Mouse (Mus musculus) myocyte (in vitro differentiated cells): ENCODE results near the gene Cpvl. TPM values are rescaled to one million over a fixed set of nuclear protein-coding genes. Genes with fewer than 3 reads are reported as not detected.

ENCODE experiments used
- H3K27me3 ChIP-seq: one replicate; pipeline ENCODE4 v1.6.1; 2011; ENCODE audit not compliant: control insufficient read depth, insufficient read depth, insufficient read length
- H3K36me3 ChIP-seq: one replicate; pipeline ENCODE4 v1.6.1; 2011; ENCODE audit not compliant: control insufficient read depth, insufficient read depth
- H3K4me2 ChIP-seq: one replicate; pipeline ENCODE4 v1.6.1; 2011; ENCODE audit warnings: low read depth, control low read depth
- H3K4me3 ChIP-seq: one replicate; pipeline ENCODE4 v1.5.1; 2011; ENCODE audit warnings: mild to moderate bottlenecking, control low read depth, moderate library complexity
- H3K79me2 ChIP-seq: one replicate; pipeline ENCODE4 v1.6.1; 2011; ENCODE audit not compliant: control insufficient read depth, insufficient read depth
- H3ac ChIP-seq: one replicate; pipeline ENCODE4 v1.6.1; 2011; ENCODE audit not compliant: control insufficient read depth, insufficient read length
- CEBPB ChIP-seq: IDR thresholded peaks from 2 replicates; pipeline ENCODE4 v1.6.1; 2011; ENCODE audit warnings: mild to moderate bottlenecking, moderate library complexity; ENCODE audit not compliant: poor library complexity, insufficient read depth, severe bottlenecking
- E2F4 ChIP-seq: IDR thresholded peaks from one replicate; pipeline ENCODE4 v1.6.1; 2011; ENCODE audit warnings: mild to moderate bottlenecking, control low read depth, moderate library complexity; ENCODE audit not compliant: insufficient read depth
- MAX ChIP-seq: IDR thresholded peaks from one replicate; pipeline ENCODE4 v1.6.1; 2011; ENCODE audit warnings: low read depth, mild to moderate bottlenecking, control low read depth
- MYOD1 ChIP-seq, 3 experiments: IDR thresholded peaks; one replicate each; pipeline ENCODE4 v1.6.1; 2011; ENCODE audit warnings: control low read depth in 2 of 3, low read depth in 2 of 3, mild to moderate bottlenecking in 2 of 3, moderate library complexity in 1 of 3; ENCODE audit not compliant: insufficient read length in 2 of 3, control insufficient read depth in 1 of 3
- MYOG ChIP-seq, 3 experiments: IDR thresholded peaks; one replicate each; pipeline ENCODE4 v1.6.1; 2011; ENCODE audit warnings: control low read depth in 2 of 3, low read depth in 2 of 3, mild to moderate bottlenecking in 2 of 3; ENCODE audit not compliant: insufficient read length in 2 of 3, control insufficient read depth in 1 of 3, insufficient read depth in 1 of 3
- POLR2A ChIP-seq: IDR thresholded peaks from one replicate; pipeline ENCODE4 v1.6.1; 2011; ENCODE audit warnings: low read depth, mild to moderate bottlenecking, control low read depth, moderate library complexity; ENCODE audit not compliant: insufficient read length
- POLR2AphosphoS2 ChIP-seq: IDR thresholded peaks from one replicate; pipeline ENCODE4 v1.6.1; 2011; ENCODE audit warnings: low read depth, control low read depth; ENCODE audit not compliant: insufficient read length
- REST ChIP-seq: IDR thresholded peaks from one replicate; pipeline ENCODE4 v1.6.1; 2011; ENCODE audit warnings: mild to moderate bottlenecking, control low read depth, moderate library complexity; ENCODE audit not compliant: insufficient read depth, insufficient read length
- SRF ChIP-seq: IDR thresholded peaks from one replicate; pipeline ENCODE4 v1.6.1; 2011; ENCODE audit warnings: low read depth; ENCODE audit not compliant: control insufficient read depth, insufficient read length
- TCF12 ChIP-seq: IDR thresholded peaks from one replicate; pipeline ENCODE4 v1.6.1; 2011; ENCODE audit warnings: mild to moderate bottlenecking, control low read depth; ENCODE audit not compliant: poor library complexity, insufficient read depth, severe bottlenecking
- TCF3 ChIP-seq: IDR thresholded peaks from one replicate; pipeline ENCODE4 v1.6.1; 2011; ENCODE audit warnings: low read depth, control low read depth; ENCODE audit not compliant: insufficient read length
- USF1 ChIP-seq: IDR thresholded peaks from one replicate; pipeline ENCODE4 v1.6.1; 2011; ENCODE audit warnings: low read depth, mild to moderate bottlenecking, control low read depth, moderate library complexity
- polyA plus RNA-seq: library from polyadenylated mRNA; unstranded; fragments of >200 nt; fragmentation: generic; extraction: Trizol; gene quantifications from one replicate; pipeline ENCODE4 v1.2.1, GENCODE M21; 2012; ENCODE audit warnings: missing spikeins

The Cpvl gene
- polyA plus RNA-seq, 1 experiment: not detected

GRCm38 (mm10) chr6:53950876-53951275 lies 27.6 kb downstream of the Cpvl start:
- H3ac ChIP-seq: no peak overlapping the region
- H3K36me3 ChIP-seq: no peaks in the 10 kb centered on the region
- H3K4me3 ChIP-seq: no peak overlapping the region
- TF ChIP-seq MYOG (IDR thresholded peaks at IDR 0.05; ENCODE audit: control insufficient read depth in 1 of 3, insufficient read depth in 1 of 3, insufficient read length in 2 of 3, low read depth in 2 of 3) (no peak), TCF12 (no peak), CEBPB (no peak), MYOD1 (IDR thresholded peaks at IDR 0.05; ENCODE audit: control insufficient read depth in 1 of 3, insufficient read length in 2 of 3, low read depth in 2 of 3) (no peak), USF1 (no peak), REST (no peak), POLR2AphosphoS2 (no peak), POLR2A (no peak), SRF (no peak), MAX (no peak), TCF3 (no peak), E2F4 (no peak)
- no peaks in the 10 kb centered on the region for H3K79me2 ChIP-seq
- H3K27me3 ChIP-seq: peaks cover 4% of the 10 kb centered on the region
- no peak overlapping the region for H3K4me2 ChIP-seq

- no peak overlapping the region for H3ac ChIP-seq
- peaks cover 4% of the 10 kb centered on the region for H3K27me3 ChIP-seq
- TF ChIP-seq E2F4 (no peak), POLR2A (no peak), TCF3 (no peak), CEBPB (no peak), TCF12 (no peak), USF1 (no peak), MYOG (IDR thresholded peaks at IDR 0.05; ENCODE audit: control insufficient read depth in 1 of 3, insufficient read depth in 1 of 3, insufficient read length in 2 of 3, low read depth in 2 of 3) (no peak), POLR2AphosphoS2 (no peak), REST (no peak), MYOD1 (IDR thresholded peaks at IDR 0.05; ENCODE audit: control insufficient read depth in 1 of 3, insufficient read length in 2 of 3, low read depth in 2 of 3) (no peak), MAX (no peak), SRF (no peak)
- H3K79me2 ChIP-seq: no peaks in the 10 kb centered on the region
- no peak overlapping the region for H3K4me3 ChIP-seq
- no peaks in the 10 kb centered on the region for H3K36me3 ChIP-seq
- H3K4me2 ChIP-seq: no peak overlapping the region
Measured at GRCm38 (mm10) chr6:53948388-53949035, 30.0 kb downstream of the Cpvl start.

- Histone ChIP-seq H3K4me3 (no peak overlapping the region), H3K27me3 (peaks cover 5% of the 10 kb centered on the region), H3K79me2 (no peaks in the 10 kb centered on the region), H3K4me2 (peak overlapping the region; percentile 51), H3K36me3 (no peaks in the 10 kb centered on the region), H3ac (no peak overlapping the region)
- TF ChIP-seq TCF12 (no peak), CEBPB (peak; percentile 78), MYOG (IDR thresholded peaks at IDR 0.05; ENCODE audit: control insufficient read depth in 1 of 3, insufficient read depth in 1 of 3, insufficient read length in 2 of 3, low read depth in 2 of 3) (peak in 1 of 3 experiments; percentile 11)
Measured at GRCm38 (mm10) chr6:53944887-53945286, 33.6 kb downstream of the Cpvl start.

GRCm38 (mm10) chr6:53944417-53944816 lies 34.1 kb downstream of the Cpvl start:
- H3K4me2 ChIP-seq: peak overlapping the region; percentile 51
- H3K79me2 ChIP-seq: no peaks in the 10 kb centered on the region
- no peaks in the 10 kb centered on the region for H3K36me3 ChIP-seq
- peaks cover 8% of the 10 kb centered on the region for H3K27me3 ChIP-seq
- no peak overlapping the region for H3ac ChIP-seq
- TF ChIP-seq TCF3: no peak
- no peak for TF ChIP-seq E2F4
- TF ChIP-seq REST: no peak
- no peak for TF ChIP-seq SRF
- H3K4me3 ChIP-seq: no peak overlapping the region

GRCm38 (mm10) chr6:53942190-53942831 lies 36.2 kb downstream of the Cpvl start:
- TF ChIP-seq SRF (no peak), MYOD1 (IDR thresholded peaks at IDR 0.05; ENCODE audit: control insufficient read depth in 1 of 3, insufficient read length in 2 of 3, low read depth in 2 of 3) (no peak), POLR2AphosphoS2 (no peak), TCF12 (no peak), MAX (no peak), TCF3 (no peak), REST (no peak), CEBPB (no peak), USF1 (no peak), E2F4 (no peak), MYOG (IDR thresholded peaks at IDR 0.05; ENCODE audit: control insufficient read depth in 1 of 3, insufficient read depth in 1 of 3, insufficient read length in 2 of 3, low read depth in 2 of 3) (no peak), POLR2A (no peak)
- H3K4me2 ChIP-seq: no peak overlapping the region
- no peaks in the 10 kb centered on the region for H3K36me3 ChIP-seq
- no peaks in the 10 kb centered on the region for H3K79me2 ChIP-seq
- H3K4me3 ChIP-seq: no peak overlapping the region
- no peak overlapping the region for H3ac ChIP-seq
- peaks cover 4% of the 10 kb centered on the region for H3K27me3 ChIP-seq
